1 mouse cellular context compared by ENCODE assay signal in genomic region chr11:69534990-69535389, GRCm38 (mm10).
TF ChIP-seq lines count a peak whose summit lies in the region.

No protein-coding gene starts in this region.

TF ChIP-seq in MEL, 35 proteins besides CTCF, POLR2A, EP300 and RAD21 (continued from another document):
- TF ChIP-seq SMC3 (IDR thresholded peaks at IDR 0.05; ENCODE audit: low read depth, low read length) (peak; percentile 57), BHLHE40 (IDR thresholded peaks at IDR 0.05; ENCODE audit: borderline replicate concordance, low read depth, low read length) (no peak), GABPA (IDR thresholded peaks at IDR 0.05; ENCODE audit: low read depth, low read length) (no peak), HCFC1 (IDR thresholded peaks at IDR 0.05; ENCODE audit: low read depth, low read length) (no peak), ETS1 (IDR thresholded peaks at IDR 0.05; ENCODE audit: low read depth, low read length) (no peak), POLR2AphosphoS5 (IDR thresholded peaks at IDR 0.05; ENCODE audit: borderline replicate concordance, low read depth, low read length) (no peak)
